Mouse (Mus musculus) megakaryocyte, embryonic 14.5 days (primary cell): ENCODE data around the gene BC117090. TPM values are rescaled to one million over a fixed set of nuclear protein-coding genes. Genes with fewer than 3 reads are reported as not detected.
"Not testable (repeated sequence)": the region's sequence is repeated elsewhere in the genome, so short reads cannot be mapped to it uniquely, and the experiment has no call there.

Source experiments
- H3K27me3 ChIP-seq: replicated peaks from 2 replicates; pipeline ENCODE3; 2012; ENCODE audit warnings: inconsistent platforms
- H3K36me3 ChIP-seq: replicated peaks from 2 replicates; pipeline ENCODE3; 2012; ENCODE audit warnings: low read length, inconsistent platforms, mixed read lengths
- H3K4me1 ChIP-seq: 2 replicates; pipeline ENCODE4 v1.6.1; 2012; ENCODE audit warnings: inconsistent platforms
- H3K4me3 ChIP-seq: replicated peaks from 2 replicates; pipeline ENCODE3; 2012; ENCODE audit warnings: moderate library complexity, mild to moderate bottlenecking, inconsistent platforms
- H3K9me3 ChIP-seq: 2 replicates; pipeline ENCODE4 v1.6.1; 2012; ENCODE audit warnings: inconsistent platforms
- FLI1 ChIP-seq: IDR thresholded peaks from 2 replicates; pipeline ENCODE4 v1.6.1; 2012; ENCODE audit warnings: low read length, inconsistent platforms, mixed read lengths
- GATA1 ChIP-seq: IDR thresholded peaks from 3 replicates; pipeline ENCODE4 v1.6.1; 2012; ENCODE audit warnings: mixed read lengths, low read length, inconsistent platforms, borderline replicate concordance
- polyA plus RNA-seq: library from polyadenylated mRNA; stranded (reverse); fragments of >175 nt; gene quantifications from 2 replicates; pipeline ENCODE4 v1.2.3, GENCODE M21; 2012; ENCODE audit warnings: low replicate concordance; ENCODE audit not compliant: insufficient read depth

BC117090 gene
- not detected in 2 replicates for polyA plus RNA-seq

DNA sequence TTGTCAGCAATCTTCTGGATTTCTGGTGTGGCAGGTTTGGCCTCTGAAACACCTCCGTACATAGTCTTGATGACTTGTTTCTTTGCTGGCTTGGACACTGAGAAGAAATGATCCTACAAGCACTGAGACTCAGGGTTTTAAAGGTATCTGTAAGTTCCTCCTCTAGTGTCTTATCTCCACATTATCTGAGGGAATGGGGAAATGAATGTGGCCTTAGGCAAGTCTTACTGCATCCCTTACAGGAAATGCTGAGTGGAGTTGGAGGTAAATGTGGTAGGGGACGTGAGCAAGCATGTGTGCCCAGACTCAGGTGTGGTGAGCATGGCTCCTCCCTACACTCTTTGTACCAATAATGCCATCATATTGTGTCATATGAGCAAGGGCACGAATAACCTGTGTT, at the start of gene BC117090:
BC117090 (minus strand) TSS at position 101 of the 400 bp plus-strand sequence.
- Histone ChIP-seq H3K4me3 (no peak within 1 kb of the TSS), H3K36me3 (no peaks in the 10 kb centered on the region), H3K9me3 (no peaks in the 10 kb centered on the region), H3K27me3 (no peaks in the 10 kb centered on the region), H3K4me1 (no peaks in the 10 kb centered on the region)
- TF ChIP-seq GATA1 (no peak), FLI1 (no peak)

DNA sequence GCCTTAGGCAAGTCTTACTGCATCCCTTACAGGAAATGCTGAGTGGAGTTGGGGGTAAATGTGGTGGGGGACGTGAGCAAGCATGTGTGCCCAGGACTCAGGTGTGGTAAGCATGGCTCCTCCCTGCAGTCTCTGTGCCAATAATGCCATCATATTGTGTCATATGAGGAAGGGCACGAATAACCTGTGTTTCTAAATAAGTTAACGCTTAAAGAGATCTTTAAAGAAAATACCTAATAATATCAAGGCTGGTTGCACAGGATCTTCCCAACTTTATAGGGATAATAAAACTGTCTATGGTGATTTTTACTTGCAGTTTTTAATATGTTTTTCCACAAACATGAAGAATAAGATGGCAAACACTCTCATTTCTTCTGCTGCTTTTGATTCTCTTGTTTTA, 33.5 kb upstream of the BC117090 start, which contains the start of gene BC100530:
BC100530 (minus strand) TSS at position 101 of the 400 bp plus-strand sequence.
- H3K27me3 ChIP-seq, H3K4me3 ChIP-seq, H3K9me3 ChIP-seq, H3K36me3 ChIP-seq, H3K4me1 ChIP-seq: not testable (repeated sequence)

DNA sequence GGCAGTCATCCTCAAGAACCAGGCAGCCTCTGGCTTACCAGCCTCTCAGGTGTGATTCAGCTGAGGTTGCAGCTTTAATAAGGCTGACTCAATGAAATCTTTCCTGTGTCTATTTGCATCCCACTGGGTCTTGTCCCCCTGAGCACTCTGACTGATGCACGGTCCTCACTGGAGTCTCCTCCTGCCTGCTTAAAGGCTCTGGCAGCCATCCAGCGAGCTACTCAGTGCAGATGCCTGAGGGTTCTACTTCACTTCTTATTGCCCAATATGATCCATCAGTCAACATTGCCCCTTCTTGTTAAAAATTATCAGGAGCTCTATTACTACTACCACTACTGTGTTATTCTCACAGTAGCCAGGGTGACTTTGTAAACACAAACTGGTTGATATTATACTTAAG, 3.0 kb upstream of the BC117090 start:
- Histone ChIP-seq H3K4me3 (no peak overlapping the region), H3K27me3 (no peaks in the 10 kb centered on the region), H3K9me3 (no peaks in the 10 kb centered on the region), H3K36me3 (no peaks in the 10 kb centered on the region), H3K4me1 (no peaks in the 10 kb centered on the region)
- no peak for TF ChIP-seq FLI1
- TF ChIP-seq GATA1: no peak

DNA sequence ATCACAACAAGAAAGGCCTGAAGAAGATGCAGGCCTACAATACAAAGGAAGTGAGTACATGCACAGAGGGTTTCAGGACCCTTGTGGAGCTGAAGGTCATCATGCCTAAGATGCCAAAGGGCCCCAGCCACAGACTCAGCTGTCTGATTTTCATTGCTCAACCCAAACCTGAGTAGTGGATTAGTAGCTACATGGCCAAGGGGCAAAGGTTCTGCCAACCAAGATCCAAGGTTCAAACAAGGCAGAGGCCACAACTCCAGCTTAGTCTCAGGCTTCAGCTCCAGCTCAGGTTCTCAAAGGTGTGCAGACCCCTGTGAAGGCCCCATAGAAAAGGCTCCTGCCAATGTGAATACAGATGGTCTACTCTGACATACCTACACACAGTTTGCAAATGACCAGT, 14.8 kb downstream of the BC117090 start:
- H3K9me3 ChIP-seq: no peaks in the 10 kb centered on the region
- no peaks in the 10 kb centered on the region for H3K27me3 ChIP-seq
- H3K4me3 ChIP-seq: no peak overlapping the region
- no peaks in the 10 kb centered on the region for H3K4me1 ChIP-seq
- TF ChIP-seq FLI1 (no peak), GATA1 (no peak)
- H3K36me3 ChIP-seq: no peaks in the 10 kb centered on the region

DNA sequence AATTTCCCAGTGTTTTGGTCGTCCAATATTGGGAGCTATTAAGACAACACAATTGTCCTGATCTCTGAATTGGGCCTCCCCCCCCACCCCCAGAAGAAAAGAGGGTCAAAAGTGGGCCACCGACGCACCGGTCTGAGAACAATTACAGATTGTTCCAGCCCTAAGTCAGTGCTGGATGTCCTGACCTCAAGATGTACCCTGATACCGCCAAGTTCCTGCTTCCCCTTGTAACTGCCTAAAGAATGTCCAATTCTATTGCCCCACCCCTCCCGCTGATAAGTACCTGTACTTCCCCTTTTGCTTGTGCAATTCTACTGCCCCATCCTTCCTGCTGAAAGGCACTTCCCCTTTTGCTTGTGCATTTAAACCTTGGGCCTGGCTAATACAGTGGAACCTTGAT, 18.0 kb downstream of the BC117090 start:
- H3K36me3 ChIP-seq: not testable (repeated sequence)

DNA sequence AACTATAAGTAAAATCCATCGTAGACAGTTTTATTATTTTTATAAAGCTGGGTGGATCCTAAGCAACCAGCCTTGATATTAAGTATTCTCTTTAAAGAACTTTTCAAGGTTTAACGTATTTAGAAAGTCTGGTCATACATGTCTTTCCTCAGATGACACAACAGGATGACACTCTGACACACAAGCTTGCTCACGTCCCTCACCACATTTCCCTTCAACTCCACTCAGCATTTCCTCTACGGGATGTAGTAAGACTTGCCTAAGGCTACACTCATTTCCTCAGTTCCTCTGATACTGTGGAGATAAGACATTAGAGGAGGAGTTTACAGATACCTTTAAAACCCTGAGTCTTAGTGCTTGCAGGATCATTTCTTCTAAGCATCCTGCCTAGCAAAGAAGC, 26.5 kb downstream of the BC117090 start:
- Histone ChIP-seq H3K4me1 (no peaks in the 10 kb centered on the region), H3K36me3 (no peaks in the 10 kb centered on the region), H3K27me3 (no peaks in the 10 kb centered on the region), H3K4me3 (no peak overlapping the region), H3K9me3 (no peaks in the 10 kb centered on the region)
- TF ChIP-seq GATA1 (no peak), FLI1 (no peak)

More for the DNA sequence above, 18.0 kb downstream of the BC117090 start:
- H3K9me3 ChIP-seq, H3K4me3 ChIP-seq, H3K27me3 ChIP-seq, H3K4me1 ChIP-seq: not testable (repeated sequence)

DNA sequence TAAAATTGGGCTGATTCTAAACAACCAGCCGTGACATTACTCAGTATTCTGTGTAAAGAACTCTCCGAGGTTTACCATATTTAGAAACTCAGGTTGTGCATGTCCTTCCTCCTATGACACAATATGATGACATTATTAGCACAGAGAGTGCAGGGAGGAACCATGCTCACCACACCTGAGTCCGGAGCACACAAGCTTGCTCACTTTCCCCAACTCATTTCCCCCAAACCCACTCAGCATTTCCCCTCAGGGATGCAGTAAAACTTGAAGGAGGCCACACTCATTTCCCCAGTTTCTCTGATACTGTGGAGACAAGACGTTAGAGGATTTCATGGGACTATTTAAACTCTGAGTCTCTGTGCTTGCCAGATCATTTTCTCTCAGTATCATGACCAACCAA, 45.0 kb downstream of the BC117090 start:
- H3K36me3 ChIP-seq: no peaks in the 10 kb centered on the region
- no peaks in the 10 kb centered on the region for H3K4me1 ChIP-seq

DNA sequence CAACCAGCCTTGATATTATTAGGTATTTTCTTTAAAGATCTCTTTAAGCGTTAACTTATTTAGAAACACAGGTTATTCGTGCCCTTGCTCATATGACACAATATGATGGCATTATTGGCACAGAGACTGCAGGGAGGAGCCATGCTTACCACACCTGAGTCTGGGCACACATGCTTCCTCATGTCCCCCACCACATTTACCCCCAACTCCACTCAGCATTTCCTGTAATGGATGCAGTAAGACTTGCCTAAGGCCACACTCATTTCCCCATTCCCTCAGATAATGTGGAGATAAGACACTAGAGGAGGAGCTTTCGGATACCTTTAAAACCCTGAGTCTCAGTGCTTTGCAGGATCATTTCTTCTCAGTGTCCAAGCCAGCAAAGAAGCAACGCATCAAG, 57.3 kb downstream of the BC117090 start, which contains the start of gene Stfa1:
Stfa1 (plus strand) TSS at position 156 of the 400 bp plus-strand sequence.
- not testable (repeated sequence) for H3K36me3 ChIP-seq, H3K27me3 ChIP-seq, H3K4me1 ChIP-seq, H3K4me3 ChIP-seq, H3K9me3 ChIP-seq

More for the DNA sequence above, 45.0 kb downstream of the BC117090 start:
- no peaks in the 10 kb centered on the region for H3K27me3 ChIP-seq
- no peak for TF ChIP-seq GATA1
- TF ChIP-seq FLI1: no peak
- H3K4me3 ChIP-seq: no peak overlapping the region
- no peaks in the 10 kb centered on the region for H3K9me3 ChIP-seq

Other genes starting within 250 kb of the BC117090 start
- not detected in 2 replicates for gene Csta1, start 203.1 kb downstream of the BC117090 start, polyA plus RNA-seq
- gene Stfa2l1, start 177.5 kb downstream of the BC117090 start, polyA plus RNA-seq: 1.6 TPM in 1 of 2 replicates, not detected in the other
- gene Gm5483, start 150.1 kb downstream of the BC117090 start, polyA plus RNA-seq: 2.0 TPM in 1 of 2 replicates, not detected in the other
- not detected in 2 replicates for gene Gm5416, start 123.9 kb downstream of the BC117090 start, polyA plus RNA-seq
- gene 2010005H15Rik, start 112.9 kb downstream of the BC117090 start, polyA plus RNA-seq: not detected in 2 replicates
- not detected in 2 replicates for gene Stfa1, start 57.4 kb downstream of the BC117090 start, polyA plus RNA-seq
- 3.2 TPM in 1 of 2 replicates, not detected in the other for gene BC100530, start 33.4 kb upstream of the BC117090 start, polyA plus RNA-seq
- gene Stfa2, start 74.1 kb upstream of the BC117090 start, polyA plus RNA-seq: 0.78 TPM in 1 of 2 replicates, not detected in the other
- not detected in 2 replicates for gene Stfa3, start 121.1 kb upstream of the BC117090 start, polyA plus RNA-seq
- gene Casr, start 227.8 kb upstream of the BC117090 start, polyA plus RNA-seq: not detected in 2 replicates